Mouse (Mus musculus) kidney, postnatal 10 days (tissue): Measurements from ENCODE around the gene Pdxk.
A peak's percentile ranks its signal among the peaks of the same experiment; 100 is the strongest.

ENCODE experiments used
- DNase-seq: peaks from one replicate; pipeline ENCODE4 v3.0.0; 2021; ENCODE audit warnings: mixed read lengths

Gene Pdxk

DNA sequence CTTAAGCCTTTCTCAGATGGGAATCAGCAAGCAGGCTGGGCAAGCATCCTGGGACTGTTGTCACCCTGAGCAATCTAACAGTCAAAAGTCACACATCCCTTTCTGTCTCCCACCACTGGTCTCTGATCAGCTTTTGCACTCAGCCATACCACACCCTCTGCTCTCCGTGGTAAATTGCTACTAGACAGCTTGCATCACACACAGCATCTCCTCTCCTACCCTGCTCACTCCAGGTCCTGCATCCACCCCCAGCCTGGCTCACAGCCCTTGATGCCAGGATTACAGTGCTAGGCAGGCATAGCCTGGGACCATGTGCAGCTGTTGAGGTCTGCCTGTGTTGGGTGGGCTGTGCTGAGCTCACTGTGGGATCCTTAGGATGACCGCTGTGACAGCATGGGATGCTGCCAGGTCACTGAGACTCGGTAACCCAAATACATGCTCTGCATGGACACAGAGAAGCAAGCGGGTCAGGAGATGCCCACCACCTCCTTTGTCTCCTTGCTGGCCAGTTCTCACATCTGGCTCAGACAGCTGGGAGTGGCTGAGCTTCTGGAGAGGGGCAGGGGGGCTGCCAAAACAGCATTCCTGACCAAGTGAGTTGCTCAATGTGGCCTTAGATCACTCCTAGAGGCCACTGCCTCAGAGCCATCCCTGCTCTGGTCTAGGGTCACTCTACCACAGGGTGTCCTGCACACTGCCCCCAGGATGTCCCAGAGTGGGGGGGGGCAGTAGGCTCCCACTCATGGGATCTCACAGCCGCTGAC, 6.2 kb downstream of the Pdxk start:
- DNase-seq, result no peak

- peak; percentile 66 for DNase-seq
These were observed 7.1 kb downstream of the Pdxk start for GRCm38 (mm10) chr10:78457495-78458347.

- DNase-seq, result no peak
These were observed 8.1 kb downstream of the Pdxk start for GRCm38 (mm10) chr10:78456696-78457095.

- DNase-seq, result no peak
These were observed 12.1 kb downstream of the Pdxk start for GRCm38 (mm10) chr10:78452641-78453040.

GRCm38 (mm10) chr10:78450761-78451160, 14.0 kb downstream of the Pdxk start:
- DNase-seq, result no peak

- DNase-seq, result no peak
These were observed 17.4 kb downstream of the Pdxk start for GRCm38 (mm10) chr10:78447396-78447795.

DNA sequence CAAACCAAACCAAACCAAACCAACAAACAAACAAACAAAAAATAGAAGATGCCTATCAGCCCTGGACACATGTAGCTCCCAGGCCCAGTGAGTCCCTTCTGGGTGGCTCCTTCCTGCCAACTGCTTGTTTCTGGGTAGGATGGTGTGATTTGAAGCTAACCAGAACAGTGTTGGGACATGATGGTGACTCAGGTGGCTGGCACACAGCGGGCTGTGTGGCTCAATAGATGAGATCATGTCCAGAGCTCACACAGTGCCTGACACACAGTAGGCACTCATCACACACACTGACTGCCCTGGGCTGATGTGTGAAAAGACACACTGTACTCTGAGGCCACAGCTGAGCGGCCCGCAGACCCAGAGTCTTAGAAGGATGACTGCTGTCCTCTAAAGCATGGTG, 18.6 kb downstream of the Pdxk start:
- DNase-seq, result no peak

DNA sequence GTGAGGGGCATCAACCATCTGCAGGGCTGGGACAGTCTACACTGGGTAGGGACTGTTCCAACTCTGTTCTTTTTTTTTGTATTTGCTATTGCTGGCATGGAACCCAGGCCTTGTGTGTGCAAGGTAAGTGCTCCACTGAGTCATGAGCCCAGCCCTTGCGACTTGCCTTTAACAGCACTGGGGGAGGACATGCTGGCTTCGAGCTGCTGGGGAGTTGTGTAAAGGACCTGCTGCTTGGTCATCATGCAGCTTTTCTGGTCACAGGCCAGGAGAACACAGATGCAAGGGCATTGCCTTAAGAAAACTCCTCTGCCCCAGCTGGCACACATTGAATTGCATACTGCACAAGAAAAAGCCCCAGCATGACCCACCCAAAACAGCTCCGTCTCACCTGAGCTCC, 22.5 kb downstream of the Pdxk start:
- no peak for DNase-seq

GRCm38 (mm10) chr10:78441606-78442005, 23.2 kb downstream of the Pdxk start:
- DNase-seq, result no peak

DNA sequence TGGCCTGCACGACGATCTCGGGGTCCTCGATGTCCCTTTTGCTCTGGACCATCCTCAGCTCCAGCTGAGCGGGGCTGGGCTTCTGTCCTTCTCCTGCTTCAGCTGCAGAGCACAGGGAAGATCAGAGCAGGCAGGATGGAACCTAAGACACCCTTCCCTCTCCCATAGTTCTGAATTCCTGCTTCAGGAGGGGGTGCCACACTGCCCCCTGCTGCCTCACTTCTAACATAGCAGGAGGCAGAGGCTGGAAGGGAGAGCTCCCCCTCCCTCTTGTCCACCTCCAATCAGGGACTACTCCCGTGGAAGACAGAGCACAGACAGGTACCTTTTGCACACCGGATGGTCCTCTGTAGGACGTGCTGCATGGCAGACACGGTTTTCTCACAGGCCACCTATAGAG, 24.0 kb downstream of the Pdxk start:
- DNase-seq, result peak; percentile 42

GRCm38 (mm10) chr10:78439990-78440389, 24.8 kb downstream of the Pdxk start:
- DNase-seq, result peak; percentile 26

DNA sequence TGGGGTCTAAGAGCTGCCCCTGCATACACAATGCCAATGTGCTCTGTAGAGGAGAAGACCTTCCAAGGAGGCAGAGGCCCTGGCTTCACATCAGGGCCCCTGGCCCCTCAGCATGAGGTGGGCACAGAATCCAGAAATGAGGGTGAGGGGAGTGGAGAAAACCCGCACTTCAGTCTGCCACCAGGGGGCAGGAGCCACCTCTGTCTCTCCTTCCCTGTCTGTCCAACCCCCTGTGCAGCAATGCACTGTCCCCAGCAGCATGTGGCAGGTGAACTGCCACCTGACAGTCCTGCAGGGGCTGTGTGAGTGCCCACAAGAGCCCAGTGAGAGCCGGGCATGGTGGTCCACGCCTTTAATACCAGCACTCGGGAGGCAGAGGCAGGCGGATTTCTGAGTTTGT, 25.2 kb downstream of the Pdxk start:
- peak; percentile 45 for DNase-seq

DNA sequence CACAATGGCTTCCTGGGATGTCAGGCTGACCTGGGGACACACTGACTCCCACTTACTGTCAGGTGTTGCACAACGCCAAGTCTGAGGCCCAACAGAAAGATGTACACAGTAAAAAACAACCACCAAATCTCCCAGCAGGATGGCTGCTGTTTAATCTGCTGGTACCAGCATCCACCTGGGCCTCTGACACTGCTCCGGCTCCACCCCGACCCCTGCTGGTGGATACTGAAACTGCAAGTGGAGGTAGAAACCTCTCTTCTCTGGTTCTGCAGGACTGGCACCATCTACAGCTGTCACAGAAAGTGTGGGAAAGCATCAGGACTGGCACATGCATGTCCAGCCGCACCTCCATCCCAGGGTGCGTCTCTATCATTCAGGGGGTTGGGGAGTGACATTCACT, 26.7 kb downstream of the Pdxk start:
- peak; percentile 87 for DNase-seq

DNA sequence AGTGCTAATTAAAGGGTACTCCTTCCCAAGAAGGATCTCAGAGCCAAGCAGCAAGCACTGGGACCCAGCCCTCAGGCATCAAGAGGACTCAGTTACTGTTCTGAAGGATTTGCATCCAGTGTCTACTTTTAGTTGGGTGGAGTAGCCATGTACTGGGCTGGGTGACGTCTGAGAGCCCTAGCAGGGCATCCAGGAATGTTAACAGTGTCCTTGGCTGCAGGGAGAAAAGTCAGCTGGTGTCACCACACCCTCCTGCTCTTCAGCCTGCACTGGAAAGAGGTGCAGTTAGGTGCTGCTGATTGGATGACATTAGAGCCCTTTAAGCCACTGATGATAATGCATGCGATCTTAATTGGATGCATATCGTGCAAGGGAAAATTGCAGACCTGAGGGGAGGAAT, 31.9 kb downstream of the Pdxk start:
- no peak for DNase-seq

DNA sequence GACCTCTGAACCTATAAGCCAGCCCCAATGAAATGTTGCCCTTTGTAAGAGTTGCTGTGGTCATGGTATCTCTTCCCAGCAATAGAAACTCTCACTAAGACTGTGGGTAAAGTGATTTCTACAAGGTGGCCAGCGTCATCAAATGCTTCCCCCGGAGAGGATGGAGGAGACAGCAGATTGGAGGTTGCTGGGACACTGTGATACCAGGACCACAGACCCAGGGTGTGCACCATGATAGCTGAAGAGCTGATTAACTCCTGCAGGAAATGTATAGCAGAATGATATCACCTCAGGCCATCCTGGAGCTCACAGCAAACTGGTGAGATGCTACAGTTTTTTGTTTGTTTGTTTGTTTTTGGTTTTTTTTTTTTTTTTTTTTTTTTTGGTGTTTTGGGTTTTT, 35.0 kb downstream of the Pdxk start:
- no peak for DNase-seq

DNA sequence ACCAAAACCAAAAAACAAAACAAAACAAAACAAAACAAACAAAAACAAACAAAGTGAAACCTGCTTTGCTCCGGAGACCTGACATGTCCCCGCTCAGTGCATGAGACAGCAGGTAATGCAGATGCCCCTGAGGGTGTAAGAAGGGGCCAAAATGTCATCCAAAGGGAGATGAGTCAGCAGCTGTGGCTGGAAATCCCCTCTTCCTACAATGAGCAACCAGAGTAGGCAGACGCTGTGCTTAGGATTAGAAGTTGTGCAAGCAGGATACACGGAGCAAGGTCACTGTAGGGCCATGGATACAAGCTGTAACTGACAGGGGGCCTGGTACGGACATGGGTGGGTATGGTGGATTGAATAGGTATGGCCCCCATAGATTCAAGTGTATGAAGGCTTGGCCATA, 35.6 kb downstream of the Pdxk start:
- DNase-seq, result no peak

- DNase-seq, result no peak
These were observed 36.7 kb downstream of the Pdxk start for GRCm38 (mm10) chr10:78428070-78428469.

DNA sequence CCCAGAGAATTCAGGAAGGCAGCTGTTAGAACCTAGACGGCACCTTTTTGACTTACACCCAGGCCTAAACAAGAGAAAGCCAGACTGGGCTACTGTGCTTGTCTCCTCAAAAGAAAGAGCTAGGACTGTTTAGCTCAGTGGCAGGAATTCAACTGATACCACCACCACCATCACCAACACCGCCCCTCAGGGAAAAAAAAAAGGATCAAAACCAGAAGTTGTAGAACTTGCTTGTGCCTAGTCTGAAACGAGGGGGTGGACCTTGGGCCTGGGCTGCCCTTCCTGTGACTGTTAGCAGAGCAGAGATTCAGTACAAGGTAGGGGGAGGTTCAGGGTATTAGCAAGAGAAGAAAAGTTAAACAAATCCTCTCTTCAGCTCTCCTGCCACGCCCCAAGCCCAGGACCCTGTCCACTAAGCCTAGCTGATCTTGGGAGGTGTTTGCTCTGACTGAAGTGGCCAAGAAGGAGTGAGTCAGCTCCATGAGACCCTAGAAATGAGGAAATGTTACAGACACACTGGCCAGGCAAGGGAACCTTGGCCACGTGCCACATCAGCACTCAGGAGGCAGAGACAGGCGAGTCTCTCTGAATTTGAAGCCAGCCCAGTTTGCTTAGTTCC, 38.5 kb downstream of the Pdxk start:
- peak; percentile 45 for DNase-seq

DNA sequence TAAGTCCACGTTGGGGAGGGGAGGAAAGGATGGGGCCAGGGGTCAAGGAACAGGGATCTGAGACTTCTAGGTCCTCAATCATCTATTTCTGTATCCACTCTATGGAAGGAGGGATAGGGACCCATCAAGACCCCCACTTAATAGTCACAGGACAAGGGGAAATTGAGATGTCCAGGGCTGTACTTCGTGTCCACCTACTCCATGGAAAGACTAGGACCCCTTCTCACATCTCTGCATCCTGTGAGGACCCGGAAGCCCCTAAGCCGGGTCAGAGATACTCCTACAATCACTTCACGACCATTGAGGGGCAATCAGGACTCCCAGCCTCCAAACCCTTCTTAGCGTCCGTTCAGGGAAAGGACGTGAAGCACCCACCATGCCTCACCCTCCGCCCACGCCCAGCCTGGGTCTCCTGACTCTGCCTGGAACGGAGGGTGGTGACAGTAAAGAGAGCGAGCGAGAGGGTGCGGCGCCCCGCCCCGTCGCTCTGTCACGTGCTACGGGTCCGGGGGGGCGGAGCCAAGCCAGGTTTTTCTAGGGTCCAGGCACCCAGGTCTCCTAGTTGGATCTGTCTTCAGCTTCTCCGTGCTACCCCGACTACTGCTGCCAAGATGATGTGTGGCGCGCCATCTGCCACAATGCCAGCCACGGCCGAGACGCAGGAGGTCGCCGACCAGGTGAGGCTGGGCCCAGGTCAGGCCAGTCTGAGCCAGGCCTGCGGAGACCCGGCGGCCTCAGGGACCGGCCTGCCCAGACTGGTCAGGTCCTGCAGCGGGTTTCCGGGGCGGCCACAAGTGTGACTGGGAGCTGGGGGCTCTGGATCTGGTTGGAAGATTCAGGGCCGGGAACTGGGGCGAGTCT, 39.4 kb downstream of the Pdxk start, which contains the start of gene Cstb:
Cstb (plus strand) TSS at position 489 of the 861 bp plus-strand sequence.
- peak; percentile 90 for DNase-seq

- no peak for DNase-seq
These were observed 42.2 kb downstream of the Pdxk start for GRCm38 (mm10) chr10:78422614-78423013.

GRCm38 (mm10) chr10:78420929-78421328, 43.8 kb downstream of the Pdxk start:
- DNase-seq, result no peak

DNA sequence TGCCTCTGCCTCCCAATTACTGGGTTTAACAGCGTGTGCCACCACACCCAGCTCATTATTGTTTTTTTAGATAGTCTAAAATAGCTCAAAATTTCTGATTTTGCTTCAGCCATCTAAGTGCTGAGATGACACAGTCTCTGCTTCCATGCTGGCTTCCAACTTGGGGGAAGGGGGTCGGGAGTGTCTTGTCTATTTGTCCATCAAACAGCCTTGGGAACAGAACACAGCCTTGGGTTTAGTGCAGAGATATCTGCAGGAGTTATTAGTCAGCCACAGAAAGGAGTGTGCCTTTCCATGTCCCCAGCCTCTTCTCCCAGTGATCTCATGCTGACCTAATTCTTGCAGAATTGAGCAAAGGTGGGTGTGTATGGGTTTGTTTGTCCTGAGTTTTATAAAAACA, 46.0 kb downstream of the Pdxk start:
- DNase-seq, result no peak

GRCm38 (mm10) chr10:78417888-78418287, 46.9 kb downstream of the Pdxk start:
- DNase-seq, result no peak
